Mouse (Mus musculus) midbrain, embryonic 13.5 days (tissue): ENCODE data around the gene Mrpl43. TPM values are rescaled to one million over a fixed set of nuclear protein-coding genes. Genes with fewer than 3 reads are reported as not detected.

Experiments used
- ATAC-seq: fragments of 200-750 bp; cut with Nextera tagmentation; 2 replicates; pipeline ENCODE4 v1.8.0; 2017; ENCODE audit warnings: mild to moderate bottlenecking, moderate TSS enrichment, moderate library complexity
- H3K27ac ChIP-seq: fragments of 300-500 bp; sonication (generic); 2 replicates; pipeline ENCODE4 v1.5.1; 2015; ENCODE audit warnings: inconsistent platforms, mild to moderate bottlenecking, moderate library complexity
- H3K27me3 ChIP-seq: fragments of 300-500 bp; sonication (generic); 2 replicates; pipeline ENCODE4 v1.6.1; 2015; ENCODE audit warnings: mild to moderate bottlenecking, inconsistent platforms
- H3K36me3 ChIP-seq: fragments of 300-500 bp; sonication (generic); 2 replicates; pipeline ENCODE4 v1.6.1; 2015; ENCODE audit warnings: mild to moderate bottlenecking, inconsistent platforms
- H3K4me1 ChIP-seq: fragments of 300-500 bp; sonication (generic); replicated peaks from 2 replicates; pipeline ENCODE4 v1.6.1; 2015; ENCODE audit warnings: inconsistent platforms
- H3K4me2 ChIP-seq: fragments of 300-500 bp; sonication (generic); replicated peaks from 2 replicates; pipeline ENCODE4 v1.6.1; 2015; ENCODE audit warnings: moderate library complexity, mild to moderate bottlenecking, inconsistent platforms
- H3K4me3 ChIP-seq: fragments of 300-500 bp; sonication (generic); replicated peaks from 2 replicates; pipeline ENCODE4 v1.5.1; 2015; ENCODE audit warnings: mild to moderate bottlenecking, inconsistent platforms
- H3K9ac ChIP-seq: fragments of 300-500 bp; sonication (generic); replicated peaks from 2 replicates; pipeline ENCODE4 v1.6.1; 2015; ENCODE audit warnings: mild to moderate bottlenecking, inconsistent platforms
- H3K9me3 ChIP-seq: fragments of 300-500 bp; sonication (generic); 2 replicates; pipeline ENCODE4 v1.6.1; 2016; ENCODE audit warnings: mild to moderate bottlenecking, inconsistent platforms
- WGBS: fragments of 180-500 bp; shearing (Covaris S2); methylation state at CpG from one replicate; pipeline ENCODE4 v1.1.7; 2015; 5-methylcytosine and 5-hydroxymethylcytosine counted together
- polyA plus RNA-seq: library from polyadenylated mRNA; unstranded; fragments of >200 nt; fragmentation: Nextera tagmentation; extraction: Ambion mirVana; gene quantifications from 2 replicates; pipeline ENCODE4 v1.2.1, GENCODE M21; 2015

Mrpl43 gene
- polyA plus RNA-seq = 91.3 and 91.5 TPM in 2 replicates

DNA sequence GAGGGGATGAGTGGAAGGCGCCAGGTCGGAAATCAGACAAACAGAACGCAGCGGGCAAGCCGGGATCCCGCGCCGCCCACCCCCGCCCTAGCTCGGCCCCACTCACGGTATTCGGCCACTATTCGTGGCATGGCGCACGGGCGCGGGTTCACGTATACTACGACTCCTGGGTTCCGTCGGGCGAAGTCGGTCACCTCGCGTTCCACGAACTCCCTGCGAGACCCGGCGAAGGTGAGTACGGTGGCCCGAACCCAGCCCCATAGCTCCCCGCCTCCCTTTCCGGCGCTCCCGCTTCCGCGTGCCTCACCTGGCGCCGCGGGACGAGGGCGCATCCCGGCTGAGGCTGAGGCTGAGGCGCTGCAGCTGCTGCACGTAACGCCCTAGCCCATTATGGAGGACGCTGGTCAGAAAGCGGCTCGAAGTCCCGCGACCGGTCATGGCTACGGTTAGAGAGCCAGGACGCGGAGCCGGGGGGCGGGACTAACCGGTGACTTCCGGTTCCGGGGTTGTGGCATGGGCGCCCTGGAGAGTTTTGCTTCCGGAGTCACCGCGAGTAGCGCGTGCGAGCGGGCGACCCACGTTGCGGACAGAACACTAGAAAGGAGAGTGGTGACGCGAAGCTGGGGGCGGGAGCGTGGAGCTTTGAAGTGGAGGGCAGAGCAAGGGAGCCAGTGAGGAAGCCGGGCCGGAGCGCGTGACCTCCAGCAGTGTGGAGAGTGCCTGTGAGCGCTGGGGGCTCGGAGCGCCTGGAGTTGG lies at the start of gene Mrpl43:
Gene Mrpl43 (minus strand): TSS at position 486 of the 756 bp plus-strand sequence.
- peak within 1 kb of the TSS; percentile 82 for H3K9ac ChIP-seq
- no peaks in the 10 kb centered on the region for H3K27me3 ChIP-seq
- H3K4me2 ChIP-seq = peak within 1 kb of the TSS; percentile 98
- H3K9me3 ChIP-seq = no peaks in the 10 kb centered on the region
- under 1% methylated on average over 82 of the region's 82 CpGs for WGBS
- H3K27ac ChIP-seq = peak within 1 kb of the TSS; percentile 79
- peaks cover 54% of the 10 kb centered on the region for H3K36me3 ChIP-seq
- peak; percentile 95 for ATAC-seq
- H3K4me3 ChIP-seq = peak within 1 kb of the TSS; percentile 98
- H3K4me1 ChIP-seq = peaks cover 34% of the 10 kb centered on the region

DNA sequence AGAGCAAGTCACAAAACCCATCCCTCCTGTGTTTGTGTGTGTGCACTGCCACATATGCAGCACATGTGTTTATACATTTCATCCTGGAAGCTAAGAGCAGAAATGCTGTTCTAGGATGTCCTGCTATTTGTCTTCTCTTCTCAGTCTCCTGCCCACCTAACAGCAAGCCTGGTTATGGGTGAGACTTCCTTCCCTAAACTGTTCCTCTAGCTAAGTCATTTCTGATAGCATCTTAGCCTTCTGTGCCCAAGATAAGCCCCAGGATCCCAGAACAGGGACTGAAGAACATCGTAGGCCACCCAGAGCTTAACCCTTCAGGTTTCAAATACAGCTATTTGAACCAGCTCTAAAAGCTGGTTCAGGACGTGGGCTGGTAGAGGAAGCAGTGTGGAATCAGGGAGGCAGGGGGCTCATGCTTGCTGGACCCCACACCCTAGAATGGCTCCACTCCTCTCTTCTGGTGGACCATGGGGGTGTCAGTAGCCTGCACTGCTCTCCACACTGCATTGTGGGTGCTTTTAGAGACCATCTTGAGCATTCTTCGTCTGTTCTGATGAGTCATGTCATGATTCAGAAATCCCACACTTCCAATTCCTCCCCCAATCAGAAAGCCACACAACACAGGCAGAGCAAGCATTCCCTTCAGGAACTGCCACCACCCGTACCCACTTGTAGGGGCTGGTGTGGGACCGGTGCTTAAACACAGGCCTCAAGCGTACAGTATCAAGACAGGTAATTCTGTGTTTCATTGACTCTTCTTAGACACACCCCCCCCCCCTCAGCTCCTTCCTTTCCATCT lies 48.8 kb upstream of the Mrpl43 start:
- Histone ChIP-seq H3K36me3 (peaks cover 47% of the 10 kb centered on the region), H3K27ac (no peak overlapping the region)

DNA sequence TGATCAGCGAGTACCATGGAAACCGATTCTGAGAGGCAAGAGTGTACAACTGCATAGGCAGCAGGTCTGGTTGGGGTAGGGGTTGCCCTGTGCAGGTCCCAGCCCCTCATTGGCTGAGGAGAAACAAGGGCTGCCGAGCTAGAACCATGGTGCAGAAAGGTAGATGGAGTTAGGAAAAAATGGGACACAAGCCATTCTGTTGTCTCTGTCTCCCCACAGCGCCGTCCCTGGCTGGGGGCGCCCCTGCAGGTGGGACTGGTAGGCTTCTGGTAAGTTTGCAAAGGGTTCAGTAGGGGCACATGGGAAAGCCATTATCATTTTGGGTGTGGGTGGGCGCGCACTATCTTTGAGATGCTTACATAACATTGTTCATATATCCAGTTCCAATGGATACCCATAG lies 47.2 kb upstream of the Mrpl43 start:
- no peak overlapping the region for H3K27ac ChIP-seq

More for the DNA sequence above, 48.8 kb upstream of the Mrpl43 start:
- no peak for ATAC-seq
- Histone ChIP-seq H3K9me3 (no peaks in the 10 kb centered on the region), H3K4me1 (peaks cover 28% of the 10 kb centered on the region), H3K9ac (no peak overlapping the region; the same call in 1 of the 2 replicates), H3K4me3 (no peak overlapping the region), H3K27me3 (no peaks in the 10 kb centered on the region), H3K4me2 (no peak overlapping the region)
- 87% methylated on average over 6 of the region's 6 CpGs for WGBS

DNA sequence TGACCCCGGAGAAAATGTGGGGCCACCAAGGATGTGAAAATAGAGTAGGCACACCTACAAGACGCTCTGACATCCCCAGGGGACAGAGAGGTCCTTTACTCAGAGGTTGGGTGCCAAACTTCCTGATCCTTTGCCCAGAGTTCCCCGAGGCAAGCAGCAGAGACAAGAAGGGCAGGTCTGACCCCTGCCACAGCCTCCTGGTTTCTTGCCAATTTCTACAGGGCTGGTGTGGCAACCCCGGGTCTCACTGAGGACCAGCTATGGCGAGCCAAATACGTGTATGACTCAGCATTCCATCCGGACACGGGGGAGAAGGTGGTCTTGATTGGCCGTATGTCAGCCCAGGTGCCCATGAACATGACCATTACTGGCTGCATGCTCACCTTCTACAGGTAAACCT lies 43.3 kb upstream of the Mrpl43 start:
- Histone ChIP-seq H3K36me3 (peaks cover 40% of the 10 kb centered on the region), H3K27me3 (peaks cover 18% of the 10 kb centered on the region), H3K9ac (no peak overlapping the region), H3K4me2 (peak overlapping the region; percentile 71; the same call in 1 of the 2 replicates), H3K4me1 (peaks cover 32% of the 10 kb centered on the region), H3K4me3 (peak overlapping the region; percentile 49; the same call in 1 of the 2 replicates), H3K27ac (no peak overlapping the region), H3K9me3 (no peaks in the 10 kb centered on the region)
- ATAC-seq = no peak
- WGBS = 79% methylated on average over 9 of the region's 9 CpGs

More for the DNA sequence above, 47.2 kb upstream of the Mrpl43 start:
- Histone ChIP-seq H3K36me3 (peaks cover 50% of the 10 kb centered on the region), H3K9me3 (no peaks in the 10 kb centered on the region), H3K9ac (no peak overlapping the region), H3K4me2 (no peak overlapping the region), H3K27me3 (no peaks in the 10 kb centered on the region), H3K4me1 (peaks cover 34% of the 10 kb centered on the region), H3K4me3 (no peak overlapping the region)
- no peak for ATAC-seq
- 90% methylated on average over 8 of the region's 8 CpGs for WGBS

DNA sequence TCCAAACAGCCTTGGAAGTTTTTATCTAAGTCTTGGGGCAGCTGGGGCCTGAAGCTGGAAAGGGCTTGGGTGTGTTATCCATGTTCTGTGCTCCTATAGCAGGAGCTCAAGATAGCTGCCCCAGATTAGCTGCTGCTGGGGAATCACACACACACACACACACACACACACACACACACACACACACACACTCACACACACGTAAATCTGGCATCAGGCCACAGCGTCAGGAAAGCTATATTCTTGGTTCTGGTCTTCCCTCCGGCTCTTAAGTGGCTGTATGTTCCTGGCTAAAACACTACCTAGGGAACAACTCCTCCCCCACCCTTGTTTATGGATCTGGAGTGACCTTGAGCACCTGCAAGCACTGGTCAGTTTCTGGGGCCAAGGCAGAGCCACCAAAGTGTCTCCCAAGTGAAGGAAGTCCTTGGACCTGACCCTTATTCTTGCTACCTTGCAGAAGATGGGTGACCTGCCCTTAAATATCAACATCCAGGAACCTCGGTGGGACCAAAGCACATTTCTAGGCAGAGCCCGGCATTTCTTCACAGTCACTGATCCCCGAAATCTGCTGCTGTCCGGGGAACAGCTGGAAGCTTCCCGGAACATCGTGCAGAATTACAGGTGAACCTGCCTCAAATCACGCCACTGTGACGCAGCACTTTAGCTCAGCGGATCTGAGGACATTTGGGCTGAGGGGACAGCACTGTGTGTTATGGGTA lies 42.6 kb upstream of the Mrpl43 start:
- Histone ChIP-seq H3K4me2 (peak overlapping the region; percentile 71), H3K27ac (peak overlapping the region; percentile 87), H3K27me3 (peaks cover 22% of the 10 kb centered on the region), H3K4me1 (peaks cover 32% of the 10 kb centered on the region), H3K9ac (peak overlapping the region; percentile 68), H3K4me3 (peak overlapping the region; percentile 49), H3K9me3 (no peaks in the 10 kb centered on the region), H3K36me3 (peaks cover 34% of the 10 kb centered on the region)
- ATAC-seq = no peak
- WGBS = 76% methylated on average over 12 of the region's 12 CpGs

DNA sequence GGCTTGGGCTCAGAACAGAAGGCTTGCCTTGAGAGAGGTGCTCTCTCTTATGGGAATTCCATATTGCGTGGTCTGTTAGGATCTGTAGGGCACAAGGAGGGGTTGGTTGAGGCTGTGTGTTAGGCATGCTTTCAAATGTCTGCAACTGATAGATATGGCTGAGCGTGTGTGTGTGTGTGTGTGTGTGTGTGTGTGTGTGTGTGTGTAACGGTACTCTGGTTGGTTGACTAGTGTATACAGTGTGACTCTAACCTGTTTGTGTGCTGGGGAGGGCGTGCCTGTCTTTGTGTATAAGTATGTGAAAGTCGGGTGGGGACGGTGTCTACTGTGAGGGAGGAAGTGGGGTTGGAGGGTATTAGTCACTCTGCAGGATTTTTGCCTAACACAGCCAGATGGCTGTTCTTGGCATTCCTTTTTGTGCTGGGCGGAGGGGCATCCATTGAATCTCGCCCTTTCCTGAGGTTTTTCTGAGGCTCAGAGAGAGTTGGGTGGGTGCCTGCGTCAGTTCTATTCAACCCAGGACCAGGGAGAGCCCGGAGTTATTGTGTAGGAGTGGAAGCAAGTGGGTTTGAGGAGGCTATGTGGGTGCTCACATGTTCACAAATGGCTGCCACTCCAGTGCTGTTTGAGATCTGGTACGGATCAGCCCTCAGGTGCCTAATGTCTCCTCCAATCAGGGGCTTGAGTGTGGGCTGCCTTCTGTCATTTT lies 41.8 kb upstream of the Mrpl43 start:
- H3K4me3 ChIP-seq = peak overlapping the region; percentile 49
- H3K27me3 ChIP-seq = peaks cover 22% of the 10 kb centered on the region
- ATAC-seq = peak; percentile 70
- H3K4me2 ChIP-seq = peak overlapping the region; percentile 71
- H3K27ac ChIP-seq = peak overlapping the region; percentile 87
- peaks cover 32% of the 10 kb centered on the region for H3K4me1 ChIP-seq
- H3K9me3 ChIP-seq = no peaks in the 10 kb centered on the region
- peaks cover 27% of the 10 kb centered on the region for H3K36me3 ChIP-seq
- peak overlapping the region; percentile 68 for H3K9ac ChIP-seq
- 44% methylated on average over 11 of the region's 11 CpGs for WGBS

DNA sequence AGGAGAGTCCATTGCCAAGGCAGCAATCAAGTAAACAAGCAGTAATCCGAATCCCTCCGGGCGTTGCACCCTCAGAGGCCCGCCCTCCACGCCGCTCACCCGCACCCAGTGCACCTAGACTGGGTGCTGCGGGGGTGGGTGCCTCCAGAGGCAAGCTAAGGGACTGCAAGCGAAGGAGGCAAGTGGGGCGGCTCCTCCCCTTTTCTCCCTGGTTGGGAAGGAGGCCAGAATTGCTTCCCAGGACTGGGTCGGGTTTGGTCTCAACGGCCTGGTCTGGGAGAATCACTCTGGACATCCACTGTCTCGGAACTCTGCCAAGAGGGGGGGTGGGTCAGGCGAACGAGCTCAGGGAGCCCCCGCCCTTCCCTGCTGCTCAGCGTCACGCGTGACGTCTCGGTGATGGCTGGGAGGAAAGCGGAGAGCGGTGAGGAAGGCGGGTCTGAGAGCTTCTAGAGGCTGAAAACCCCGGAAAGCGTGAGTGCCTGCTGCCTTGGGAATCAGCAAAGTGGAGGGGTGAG lies 41.2 kb upstream of the Mrpl43 start, which contains the start of gene Sfxn3:
Gene Sfxn3 (plus strand): TSS at position 87 of the 518 bp plus-strand sequence.
- Histone ChIP-seq H3K4me3 (peak within 1 kb of the TSS; percentile 49), H3K27me3 (peaks cover 22% of the 10 kb centered on the region), H3K27ac (peak within 1 kb of the TSS; percentile 87), H3K9me3 (no peaks in the 10 kb centered on the region), H3K4me2 (peak within 1 kb of the TSS; percentile 71), H3K4me1 (peaks cover 32% of the 10 kb centered on the region), H3K36me3 (peaks cover 20% of the 10 kb centered on the region), H3K9ac (peak within 1 kb of the TSS; percentile 68)
- ATAC-seq = peak; percentile 83
- 0% methylated on average over 26 of the region's 26 CpGs for WGBS

DNA sequence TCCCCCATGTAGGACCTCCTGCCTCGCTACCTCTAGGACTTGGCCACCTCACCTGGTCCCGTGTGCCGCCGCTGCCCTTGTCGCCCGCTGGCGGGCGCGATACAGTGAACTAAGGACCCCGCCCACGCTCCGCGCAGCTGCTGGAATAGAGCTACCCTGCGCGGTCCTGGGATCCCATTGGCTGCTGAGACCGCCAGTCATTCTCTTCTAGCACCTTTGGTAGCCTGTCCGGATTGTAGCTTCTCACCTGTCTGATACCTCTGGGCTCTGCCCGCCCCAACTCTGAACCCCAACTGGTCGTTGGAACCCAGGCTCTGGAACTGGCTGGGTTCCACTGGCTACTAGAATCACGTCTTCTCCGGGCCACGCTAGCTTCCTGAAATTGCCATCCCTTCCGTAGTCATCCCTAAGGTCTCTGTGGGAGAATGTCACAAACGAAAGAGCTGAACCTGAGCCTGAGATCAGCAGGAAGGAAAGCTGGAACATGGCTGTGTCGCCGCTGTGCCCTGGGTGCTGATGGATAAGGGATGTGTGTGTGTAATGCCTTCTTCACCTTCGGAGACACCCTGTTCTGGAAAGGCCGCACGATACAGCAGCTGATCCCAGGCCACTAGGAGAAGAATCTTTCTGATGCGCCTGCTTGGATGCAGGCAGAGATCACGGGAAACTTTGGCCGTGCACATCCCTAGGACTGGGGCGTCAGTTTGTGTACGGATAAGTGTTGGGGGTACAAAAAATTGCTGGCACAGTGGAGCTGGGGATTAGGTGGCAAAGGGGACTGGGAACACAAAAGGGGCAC lies 40.5 kb upstream of the Mrpl43 start:
- Histone ChIP-seq H3K4me1 (peaks cover 32% of the 10 kb centered on the region), H3K27me3 (peaks cover 22% of the 10 kb centered on the region)
- WGBS = 2% methylated on average over 34 of the region's 34 CpGs

DNA sequence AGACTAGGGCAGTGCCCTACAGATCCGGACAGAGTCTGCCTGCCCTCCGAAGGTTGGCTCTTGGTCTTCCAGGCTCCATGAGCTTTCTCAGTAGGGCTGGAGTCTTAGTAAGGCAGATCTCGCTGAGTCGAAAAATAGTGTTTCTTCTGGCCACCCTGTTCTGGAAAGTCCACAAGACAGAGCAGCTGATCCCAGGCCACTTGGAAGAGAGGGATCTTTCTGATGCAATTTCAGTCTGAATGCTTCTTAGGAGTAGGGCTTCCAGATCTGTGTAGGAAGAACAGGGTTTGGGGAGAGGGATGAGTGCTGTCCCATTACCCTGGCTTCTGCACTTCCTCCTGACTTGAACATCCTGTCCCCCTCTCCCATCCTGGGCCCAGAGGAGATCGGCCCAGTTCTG lies 39.4 kb upstream of the Mrpl43 start, which contains the start of gene Pdzd7:
Gene Pdzd7 (minus strand): TSS at position 67 of the 400 bp plus-strand sequence.
- Histone ChIP-seq H3K36me3 (peaks cover 8% of the 10 kb centered on the region; the same call in 1 of the 2 replicates), H3K9me3 (no peaks in the 10 kb centered on the region), H3K4me1 (peaks cover 32% of the 10 kb centered on the region), H3K4me3 (peak within 1 kb of the TSS; percentile 49), H3K9ac (peak within 1 kb of the TSS; percentile 68), H3K4me2 (peak within 1 kb of the TSS; percentile 71), H3K27me3 (peaks cover 22% of the 10 kb centered on the region), H3K27ac (peak within 1 kb of the TSS; percentile 87)
- no peak for ATAC-seq
- WGBS = 82% methylated on average over 5 of the region's 5 CpGs

More for the DNA sequence above, 40.5 kb upstream of the Mrpl43 start:
- Histone ChIP-seq H3K9me3 (no peaks in the 10 kb centered on the region), H3K36me3 (peaks cover 14% of the 10 kb centered on the region), H3K4me2 (peak overlapping the region; percentile 71), H3K27ac (peak overlapping the region; percentile 87), H3K4me3 (peak overlapping the region; percentile 49), H3K9ac (peak overlapping the region; percentile 68)
- ATAC-seq = peak; percentile 73

DNA sequence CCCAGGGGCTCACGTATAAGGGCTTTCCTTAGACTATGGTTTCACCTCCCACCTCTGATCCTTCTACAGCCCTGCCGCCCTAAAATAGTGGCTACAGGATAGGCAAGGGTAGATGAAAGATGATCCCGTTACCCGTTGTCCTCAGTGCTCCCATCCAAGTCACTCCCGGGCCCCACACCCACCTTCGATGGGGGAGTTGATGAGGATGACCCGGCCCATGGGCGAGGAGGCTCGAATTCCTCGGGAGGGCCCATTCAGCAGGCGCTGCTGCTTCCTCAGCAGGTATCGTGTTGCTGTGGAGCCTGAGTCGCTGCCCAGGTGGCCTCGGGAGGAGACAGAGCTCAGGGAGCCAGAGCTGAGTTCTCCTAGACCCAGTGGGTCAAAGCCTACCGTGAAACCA lies 39.0 kb upstream of the Mrpl43 start:
- ATAC-seq = no peak
- Histone ChIP-seq H3K27me3 (peaks cover 23% of the 10 kb centered on the region), H3K36me3 (peaks cover 4% of the 10 kb centered on the region; the same call in 1 of the 2 replicates), H3K9ac (no peak overlapping the region), H3K9me3 (no peaks in the 10 kb centered on the region), H3K4me2 (no peak overlapping the region), H3K4me3 (no peak overlapping the region), H3K27ac (no peak overlapping the region), H3K4me1 (peaks cover 32% of the 10 kb centered on the region)
- 52% methylated on average over 15 of the region's 15 CpGs for WGBS
